Mouse (Mus musculus) neural tube, embryonic 14.5 days (tissue): Measurements from ENCODE around the gene Sergef. TPM values are rescaled to one million over a fixed set of nuclear protein-coding genes. Genes with fewer than 3 reads are reported as not detected.
A peak's percentile ranks its signal among the peaks of the same experiment; 100 is the strongest.

Experiments
- ATAC-seq: fragments of 200-750 bp; cut with Nextera tagmentation; 2 replicates; pipeline ENCODE4 v1.8.0; 2017; ENCODE audit warnings: low read depth, mild to moderate bottlenecking, moderate TSS enrichment, moderate library complexity
- H3K27ac ChIP-seq: fragments of 300-500 bp; sonication (generic); 2 replicates; pipeline ENCODE4 v1.5.1; 2014; ENCODE audit warnings: low read depth, mild to moderate bottlenecking, control low read depth, low read length, moderate library complexity, mixed read lengths
- H3K27me3 ChIP-seq: fragments of 300-500 bp; sonication (generic); 2 replicates; pipeline ENCODE4 v1.6.1; 2014; ENCODE audit warnings: low read length; ENCODE audit not compliant: control insufficient read depth, insufficient read depth
- H3K36me3 ChIP-seq: fragments of 300-500 bp; sonication (generic); 2 replicates; pipeline ENCODE4 v1.6.1; 2014; ENCODE audit warnings: low read length, mixed read lengths; ENCODE audit not compliant: control insufficient read depth, insufficient read depth
- H3K4me1 ChIP-seq: fragments of 300-500 bp; sonication (generic); 2 replicates; pipeline ENCODE4 v1.6.1; 2014; ENCODE audit warnings: low read length; ENCODE audit not compliant: control insufficient read depth, insufficient read depth
- H3K4me2 ChIP-seq: fragments of 300-500 bp; sonication (generic); 2 replicates; pipeline ENCODE4 v1.6.1; 2014; ENCODE audit warnings: mild to moderate bottlenecking, low read depth, low read length, control low read depth
- H3K4me3 ChIP-seq: fragments of 300-500 bp; sonication (generic); 2 replicates; pipeline ENCODE4 v1.5.1; 2014; ENCODE audit warnings: low read depth, low read length, control low read depth, mixed read lengths
- H3K9ac ChIP-seq: fragments of 300-500 bp; sonication (generic); replicated peaks from 2 replicates; pipeline ENCODE4 v1.6.1; 2014; ENCODE audit warnings: low read depth, mild to moderate bottlenecking, control low read depth, low read length, mixed read lengths
- H3K9me3 ChIP-seq: fragments of 300-500 bp; sonication (generic); 2 replicates; pipeline ENCODE4 v1.6.1; 2016; ENCODE audit warnings: low read length; ENCODE audit not compliant: control insufficient read depth
- WGBS: fragments of 180-500 bp; shearing (Covaris S2); extraction: QIAGEN DNeasy Blood & Tissue Kit; methylation state at CpG from one replicate; pipeline ENCODE4 v1.1.7; 2014; 5-methylcytosine and 5-hydroxymethylcytosine counted together
- polyA plus RNA-seq: library from polyadenylated mRNA; unstranded; fragments of >200 nt; fragmentation: Nextera tagmentation; extraction: Ambion mirVana; gene quantifications from 2 replicates; pipeline ENCODE4 v1.2.1, GENCODE M21; 2014

Sergef gene
- polyA plus RNA-seq, 1 experiment from 2014 or later = 46.3 TPM

DNA sequence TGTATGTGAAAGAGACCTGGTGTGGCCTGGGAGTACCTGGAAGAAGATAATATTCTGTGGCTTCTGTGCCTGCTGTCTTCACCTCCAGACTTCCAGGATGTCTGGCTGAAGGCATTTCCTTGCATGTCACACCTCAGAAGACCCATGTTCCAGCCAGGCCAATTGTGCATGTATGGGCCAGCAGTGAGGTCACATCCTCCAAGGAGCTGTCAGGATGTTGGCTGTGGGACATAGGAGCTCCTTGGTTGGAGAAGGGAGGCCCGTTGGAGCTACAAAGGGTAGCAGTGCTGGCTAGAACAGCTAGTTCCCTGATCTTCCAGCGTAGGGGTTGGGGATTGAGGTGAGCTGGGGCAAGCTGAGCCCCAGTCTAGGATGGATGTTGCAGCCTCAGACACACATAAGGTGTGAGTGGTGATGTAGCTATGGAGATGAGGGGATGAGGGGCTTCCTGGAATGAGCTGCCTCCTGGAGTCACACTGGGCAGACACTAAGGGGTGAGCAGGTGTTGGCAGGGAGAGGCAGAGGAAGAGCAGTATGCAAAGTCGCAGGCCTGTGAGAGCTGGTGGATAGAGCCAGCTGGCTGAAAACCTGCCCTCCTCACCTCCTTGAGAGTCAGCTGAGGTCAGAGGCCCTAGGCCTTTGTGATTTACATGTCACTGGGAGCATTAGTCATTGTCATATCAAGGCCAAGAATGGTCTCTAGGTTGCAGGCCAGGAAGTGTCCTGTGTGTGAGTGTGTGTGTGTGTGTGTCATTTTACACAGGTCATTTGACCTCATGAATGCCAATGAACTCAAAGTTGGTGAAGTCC lies 238.0 kb downstream of the Sergef start:
- ATAC-seq = no peak
- Histone ChIP-seq H3K27me3 (peaks cover 8% of the 10 kb centered on the region; the same call in 1 of the 2 replicates), H3K4me3 (no peak overlapping the region), H3K9ac (no peak overlapping the region), H3K4me1 (peaks cover 21% of the 10 kb centered on the region; the same call in 1 of the 2 replicates), H3K4me2 (peak overlapping the region; percentile 82), H3K27ac (no peak overlapping the region), H3K9me3 (no peaks in the 10 kb centered on the region), H3K36me3 (no peaks in the 10 kb centered on the region)
- 72% methylated on average over 3 of the region's 3 CpGs for WGBS

GRCm38 (mm10) chr7:46400346-46400745 lies 239.3 kb downstream of the Sergef start:
- WGBS = 27% methylated on average over 8 of the region's 8 CpGs
- ATAC-seq = no peak
- peaks cover 12% of the 10 kb centered on the region for H3K27me3 ChIP-seq
- H3K9ac ChIP-seq = peak overlapping the region; percentile 46
- no peak overlapping the region for H3K27ac ChIP-seq
- no peaks in the 10 kb centered on the region for H3K36me3 ChIP-seq
- H3K4me3 ChIP-seq = peak overlapping the region; percentile 32
- peak overlapping the region; percentile 82 for H3K4me2 ChIP-seq
- no peaks in the 10 kb centered on the region for H3K9me3 ChIP-seq
- peaks cover 21% of the 10 kb centered on the region; the same call in 1 of the 2 replicates for H3K4me1 ChIP-seq

DNA sequence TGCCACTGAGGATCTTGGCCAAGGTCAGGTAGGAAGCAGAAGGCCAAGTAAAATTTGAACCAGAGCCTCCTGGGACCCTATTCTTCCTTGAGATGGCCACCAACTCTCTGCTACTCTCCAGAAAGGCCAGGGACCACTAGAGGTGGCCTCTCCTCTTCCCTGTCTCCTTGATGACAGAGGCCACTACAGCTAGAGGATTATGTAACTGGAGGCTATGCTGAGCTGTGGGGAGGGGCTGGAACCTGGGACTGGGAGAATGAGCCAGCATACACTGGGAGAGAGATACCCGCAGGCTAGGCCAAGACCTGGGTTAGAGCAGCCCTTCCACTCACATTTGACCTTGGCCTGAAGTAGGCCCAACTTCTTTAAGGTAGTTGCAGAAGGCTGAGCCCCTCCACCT lies 239.9 kb downstream of the Sergef start:
- Histone ChIP-seq H3K4me3 (peak overlapping the region; percentile 93), H3K4me2 (peak overlapping the region; percentile 82), H3K27ac (no peak overlapping the region), H3K4me1 (peaks cover 21% of the 10 kb centered on the region; the same call in 1 of the 2 replicates), H3K9ac (no peak overlapping the region), H3K36me3 (no peaks in the 10 kb centered on the region), H3K27me3 (peaks cover 18% of the 10 kb centered on the region), H3K9me3 (no peaks in the 10 kb centered on the region)
- ATAC-seq = no peak
- 83% methylated on average over 1 of the region's 1 CpGs for WGBS

- no peaks in the 10 kb centered on the region for H3K36me3 ChIP-seq
- 61% methylated on average over 4 of the region's 4 CpGs for whole genome bisulfite sequencing
- H3K4me3 ChIP-seq = peak overlapping the region; percentile 93
- H3K9ac ChIP-seq = no peak overlapping the region
- peaks cover 21% of the 10 kb centered on the region; the same call in 1 of the 2 replicates for H3K4me1 ChIP-seq
- no peak overlapping the region for H3K27ac ChIP-seq
- peak overlapping the region; percentile 82 for H3K4me2 ChIP-seq
- no peak for ATAC-seq
- no peaks in the 10 kb centered on the region for H3K9me3 ChIP-seq
- peaks cover 22% of the 10 kb centered on the region for H3K27me3 ChIP-seq
Observed at GRCm38 (mm10) chr7:46398612-46399011, 241.0 kb downstream of the Sergef start.

DNA sequence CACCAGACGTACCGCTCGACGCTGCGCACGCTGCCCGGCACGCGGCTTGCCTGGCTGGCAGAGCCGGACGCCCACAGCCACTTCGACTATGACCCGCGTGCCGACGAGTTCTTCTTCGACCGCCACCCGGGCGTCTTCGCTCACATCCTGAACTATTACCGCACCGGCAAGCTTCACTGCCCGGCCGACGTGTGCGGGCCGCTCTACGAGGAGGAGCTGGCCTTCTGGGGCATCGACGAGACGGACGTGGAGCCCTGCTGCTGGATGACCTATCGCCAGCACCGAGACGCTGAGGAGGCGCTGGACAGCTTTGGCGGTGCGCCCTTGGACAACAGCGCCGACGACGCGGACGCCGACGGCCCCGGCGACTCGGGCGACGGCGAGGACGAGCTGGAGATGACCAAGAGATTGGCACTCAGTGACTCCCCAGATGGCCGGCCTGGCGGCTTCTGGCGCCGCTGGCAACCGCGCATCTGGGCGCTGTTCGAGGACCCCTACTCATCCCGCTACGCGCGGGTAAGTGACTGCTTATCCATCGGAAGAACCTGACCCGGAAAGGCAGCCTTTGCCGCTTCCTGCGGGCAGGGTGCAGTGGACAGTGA lies 241.8 kb downstream of the Sergef start:
- Histone ChIP-seq H3K36me3 (no peaks in the 10 kb centered on the region), H3K4me2 (peak overlapping the region; percentile 82), H3K27ac (no peak overlapping the region; the same call in 1 of the 2 replicates), H3K9me3 (no peaks in the 10 kb centered on the region), H3K9ac (peak overlapping the region; percentile 95), H3K4me1 (peaks cover 21% of the 10 kb centered on the region; the same call in 1 of the 2 replicates), H3K27me3 (peaks cover 22% of the 10 kb centered on the region), H3K4me3 (peak overlapping the region; percentile 93)
- ATAC-seq = no peak
- 12% methylated on average over 51 of the region's 70 CpGs for WGBS

GRCm38 (mm10) chr7:46396928-46397731 lies 242.5 kb downstream of the Sergef start:
- peak overlapping the region; percentile 95 for H3K9ac ChIP-seq

DNA sequence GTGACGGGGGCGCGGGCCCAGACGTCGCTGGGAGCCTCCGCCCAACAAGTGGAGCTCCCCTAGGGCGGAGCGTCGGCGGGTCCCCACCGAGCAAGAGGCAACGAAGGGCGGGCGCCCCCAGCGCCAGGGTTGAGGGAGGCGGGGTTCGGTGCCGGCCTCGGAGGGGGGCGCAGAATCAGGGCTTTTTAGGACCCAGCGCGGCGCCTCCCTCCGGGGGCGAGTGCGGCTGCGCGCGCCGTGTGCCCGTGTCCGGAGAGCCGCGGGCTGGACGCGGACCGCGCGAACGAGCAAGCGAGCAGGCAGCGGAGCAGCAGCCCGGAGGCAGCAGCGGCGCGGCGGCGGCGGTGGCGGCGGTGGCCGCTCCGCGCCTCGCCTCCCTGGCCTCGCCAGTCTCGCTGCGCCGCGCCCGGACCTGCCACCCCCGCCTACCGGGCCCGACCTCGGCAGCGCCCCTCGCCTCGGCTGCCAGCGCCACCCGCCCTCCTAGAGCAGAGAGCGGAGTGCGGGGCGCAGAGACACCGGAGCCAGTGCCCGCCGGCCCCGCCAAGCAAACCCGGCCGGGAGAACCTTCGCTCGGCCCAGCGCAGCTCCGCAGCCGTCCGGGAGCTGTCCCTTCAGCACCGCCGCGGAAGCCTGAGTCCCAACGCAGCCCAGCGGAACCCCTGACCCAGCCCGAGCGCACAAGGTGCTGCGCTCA lies 243.2 kb downstream of the Sergef start, which contains the start of gene Kcnc1:
Gene Kcnc1 (plus strand): TSS at position 267 of the 697 bp plus-strand sequence.
- H3K9ac ChIP-seq = peak within 1 kb of the TSS; percentile 95
- H3K36me3 ChIP-seq = no peaks in the 10 kb centered on the region
- H3K27ac ChIP-seq = peak within 1 kb of the TSS; percentile 83
- peak within 1 kb of the TSS; percentile 82 for H3K4me2 ChIP-seq
- peak; percentile 75 for ATAC-seq
- WGBS = under 1% methylated on average over 36 of the region's 93 CpGs
- peaks cover 22% of the 10 kb centered on the region for H3K27me3 ChIP-seq
- no peaks in the 10 kb centered on the region for H3K9me3 ChIP-seq
- peak within 1 kb of the TSS; percentile 93 for H3K4me3 ChIP-seq
- peaks cover 21% of the 10 kb centered on the region; the same call in 1 of the 2 replicates for H3K4me1 ChIP-seq

More at GRCm38 (mm10) chr7:46396928-46397731, 242.5 kb downstream of the Sergef start:
- Histone ChIP-seq H3K36me3 (no peaks in the 10 kb centered on the region), H3K27ac (peak overlapping the region; percentile 83), H3K4me1 (peaks cover 21% of the 10 kb centered on the region; the same call in 1 of the 2 replicates), H3K4me3 (peak overlapping the region; percentile 93), H3K4me2 (peak overlapping the region; percentile 82), H3K9me3 (no peaks in the 10 kb centered on the region), H3K27me3 (peaks cover 22% of the 10 kb centered on the region)
- ATAC-seq = peak; percentile 57
- whole genome bisulfite sequencing = 0% methylated on average over 49 of the region's 64 CpGs

GRCm38 (mm10) chr7:46395571-46395970 lies 244.0 kb downstream of the Sergef start:
- Histone ChIP-seq H3K4me1 (peaks cover 20% of the 10 kb centered on the region; the same call in 1 of the 2 replicates), H3K4me3 (peak overlapping the region; percentile 93; the same call in 1 of the 2 replicates), H3K36me3 (no peaks in the 10 kb centered on the region), H3K27me3 (peaks cover 22% of the 10 kb centered on the region), H3K27ac (no peak overlapping the region; the same call in 1 of the 2 replicates), H3K4me2 (peak overlapping the region; percentile 82; the same call in 1 of the 2 replicates), H3K9me3 (no peaks in the 10 kb centered on the region), H3K9ac (peak overlapping the region; percentile 95; the same call in 1 of the 2 replicates)
- ATAC-seq = no peak
- WGBS = 43% methylated on average over 6 of the region's 6 CpGs
